Mouse (Mus musculus) heart, postnatal 0 days (tissue): Measurements from ENCODE around the gene Schip1. TPM values are rescaled to one million over a fixed set of nuclear protein-coding genes. Genes with fewer than 3 reads are reported as not detected.

Experiments used
- ATAC-seq: fragments of 200-750 bp; cut with Nextera tagmentation; 2 replicates; pipeline ENCODE4 v1.8.0; 2017; ENCODE audit warnings: low read depth, moderate number of reproducible peaks, moderate library complexity; ENCODE audit not compliant: insufficient read depth
- DNase-seq: peaks from one replicate; pipeline ENCODE4 v3.0.0-alpha.2; 2016; ENCODE audit warnings: low spot score
- H3K27ac ChIP-seq: fragments of 300-500 bp; sonication (generic); 2 replicates; pipeline ENCODE4 v1.5.1; 2014; ENCODE audit warnings: low read depth, mild to moderate bottlenecking
- H3K27me3 ChIP-seq: fragments of 300-500 bp; sonication (generic); 2 replicates; pipeline ENCODE4 v1.6.1; 2014; ENCODE audit warnings: low read length, mixed read lengths; ENCODE audit not compliant: control insufficient read depth, insufficient read depth
- H3K36me3 ChIP-seq: fragments of 300-500 bp; sonication (generic); replicated peaks from 2 replicates; pipeline ENCODE4 v1.6.1; 2014; ENCODE audit warnings: low read length, mixed read lengths; ENCODE audit not compliant: control insufficient read depth, insufficient read depth
- H3K4me1 ChIP-seq: fragments of 300-500 bp; sonication (generic); 2 replicates; pipeline ENCODE4 v1.6.1; 2014; ENCODE audit warnings: antibody characterized with exemption; ENCODE audit not compliant: control insufficient read depth, insufficient read depth
- H3K4me2 ChIP-seq: fragments of 300-500 bp; sonication (generic); 2 replicates; pipeline ENCODE4 v1.6.1; 2014; ENCODE audit warnings: low read depth, mild to moderate bottlenecking, low read length, moderate library complexity
- H3K4me3 ChIP-seq: fragments of 300-500 bp; sonication (generic); 2 replicates; pipeline ENCODE4 v1.5.1; 2014; ENCODE audit warnings: low read depth, low read length
- H3K9ac ChIP-seq: fragments of 300-500 bp; sonication (generic); replicated peaks from 2 replicates; pipeline ENCODE4 v1.6.1; 2014; ENCODE audit warnings: low read depth, low read length, mixed read lengths
- H3K9me3 ChIP-seq: fragments of 300-500 bp; sonication (generic); replicated peaks from 2 replicates; pipeline ENCODE4 v1.6.1; 2016; ENCODE audit warnings: low read length; ENCODE audit not compliant: control insufficient read depth
- CTCF ChIP-seq: IDR thresholded peaks from 2 replicates; pipeline ENCODE4 v1.5.1; 2016; ENCODE audit warnings: antibody characterized with exemption, control low read depth, low read depth
- EP300 ChIP-seq: IDR thresholded peaks from 2 replicates; pipeline ENCODE4 v1.6.1; 2016; ENCODE audit warnings: antibody characterized with exemption, low read depth
- WGBS: fragments of 180-500 bp; shearing (Covaris S2); extraction: QIAGEN DNeasy Blood & Tissue Kit; methylation state at CpG from one replicate; pipeline ENCODE4 v1.1.7; 2014; 5-methylcytosine and 5-hydroxymethylcytosine counted together
- polyA plus RNA-seq: library from polyadenylated mRNA; unstranded; fragments of >200 nt; fragmentation: Nextera tagmentation; extraction: Ambion mirVana; gene quantifications from 2 replicates; pipeline ENCODE4 v1.2.1, GENCODE M21; 2015
- total RNA-seq: library from RNA; depleted of rRNA; stranded (reverse); fragments of >200 nt; gene quantifications from 2 replicates; pipeline ENCODE4 v1.2.3, GENCODE M21; 2014; ENCODE audit warnings: low replicate concordance

The Schip1 gene
- total and polyA plus RNA-seq, 2 experiments from 2014 or later: 58.4 to 74.3 TPM

GRCm38 (mm10) chr3:68434897-68435296 lies 370.3 kb downstream of the Schip1 start:
- Histone ChIP-seq H3K9ac (no peak overlapping the region), H3K36me3 (no peaks in the 10 kb centered on the region), H3K27ac (no peak overlapping the region), H3K27me3 (no peaks in the 10 kb centered on the region), H3K4me3 (no peak overlapping the region), H3K4me2 (no peak overlapping the region), H3K9me3 (no peaks in the 10 kb centered on the region; the same call in 1 of the 2 replicates), H3K4me1 (no peaks in the 10 kb centered on the region)
- WGBS: 77% methylated on average over 2 of the region's 2 CpGs
- no peak for TF ChIP-seq CTCF
- TF ChIP-seq EP300: no peak
- ATAC-seq (no peak), DNase-seq (no peak)

- TF ChIP-seq CTCF (no peak), EP300 (no peak)
- Histone ChIP-seq H3K27me3 (no peaks in the 10 kb centered on the region), H3K4me2 (no peak overlapping the region), H3K4me3 (no peak overlapping the region), H3K4me1 (peaks cover 9% of the 10 kb centered on the region; the same call in 1 of the 2 replicates), H3K9me3 (no peaks in the 10 kb centered on the region), H3K36me3 (no peaks in the 10 kb centered on the region), H3K9ac (no peak overlapping the region), H3K27ac (no peak overlapping the region)
- DNase-seq (no peak), ATAC-seq (no peak)
- WGBS: 73% methylated on average over 2 of the region's 2 CpGs
Measured at GRCm38 (mm10) chr3:68448480-68448879, 383.9 kb downstream of the Schip1 start.

- Histone ChIP-seq H3K36me3 (no peaks in the 10 kb centered on the region), H3K9me3 (no peaks in the 10 kb centered on the region), H3K4me3 (no peak overlapping the region), H3K9ac (no peak overlapping the region), H3K27ac (no peak overlapping the region), H3K27me3 (no peaks in the 10 kb centered on the region), H3K4me2 (no peak overlapping the region), H3K4me1 (peaks cover 9% of the 10 kb centered on the region; the same call in 1 of the 2 replicates)
- no peak for TF ChIP-seq EP300
- no peak for TF ChIP-seq CTCF
- 90% methylated on average over 1 of the region's 1 CpGs for whole genome bisulfite sequencing
- ATAC-seq (no peak), DNase-seq (no peak)
Measured at GRCm38 (mm10) chr3:68451634-68452033, 387.0 kb downstream of the Schip1 start.

- ATAC-seq (peak; percentile 88), DNase-seq (peak; percentile 54)
- Histone ChIP-seq H3K27me3 (no peaks in the 10 kb centered on the region), H3K4me2 (peak overlapping the region; percentile 51), H3K9ac (no peak overlapping the region), H3K4me1 (peaks cover 9% of the 10 kb centered on the region; the same call in 1 of the 2 replicates), H3K9me3 (no peaks in the 10 kb centered on the region), H3K27ac (peak overlapping the region; percentile 69), H3K4me3 (no peak overlapping the region), H3K36me3 (no peaks in the 10 kb centered on the region)
- 5% methylated on average over 5 of the region's 5 CpGs for WGBS
- TF ChIP-seq CTCF: no peak
- TF ChIP-seq EP300: no peak
Measured at GRCm38 (mm10) chr3:68453266-68453665, 388.7 kb downstream of the Schip1 start.

- Histone ChIP-seq H3K9me3 (no peaks in the 10 kb centered on the region), H3K27ac (no peak overlapping the region), H3K9ac (no peak overlapping the region), H3K4me2 (peak overlapping the region; percentile 51), H3K4me3 (no peak overlapping the region), H3K27me3 (no peaks in the 10 kb centered on the region), H3K4me1 (peaks cover 9% of the 10 kb centered on the region; the same call in 1 of the 2 replicates), H3K36me3 (no peaks in the 10 kb centered on the region)
- ATAC-seq: no peak
- DNase-seq: no peak
- TF ChIP-seq CTCF: no peak
- no peak for TF ChIP-seq EP300
- 55% methylated on average over 10 of the region's 10 CpGs for WGBS
Measured at GRCm38 (mm10) chr3:68453719-68454455, 389.3 kb downstream of the Schip1 start.

GRCm38 (mm10) chr3:68466643-68467042 lies 402.0 kb downstream of the Schip1 start:
- WGBS: 49% methylated on average over 5 of the region's 5 CpGs
- Histone ChIP-seq H3K4me3 (no peak overlapping the region), H3K9ac (no peak overlapping the region), H3K9me3 (no peaks in the 10 kb centered on the region), H3K4me2 (no peak overlapping the region), H3K36me3 (no peaks in the 10 kb centered on the region), H3K27ac (no peak overlapping the region), H3K4me1 (peaks cover 4% of the 10 kb centered on the region; the same call in 1 of the 2 replicates), H3K27me3 (no peaks in the 10 kb centered on the region)
- TF ChIP-seq CTCF: no peak
- no peak for DNase-seq
- no peak for ATAC-seq
